Mouse (Mus musculus): ENCODE measurements around the gene Cdipt. TPM values are rescaled to one million over a fixed set of nuclear protein-coding genes. Genes with fewer than 3 reads are reported as not detected.
A peak's percentile ranks its signal among the peaks of the same experiment; 100 is the strongest.

The Cdipt gene
- polyA plus RNA-seq, 1 experiment from 2014 or later: 89.1 TPM

DNA sequence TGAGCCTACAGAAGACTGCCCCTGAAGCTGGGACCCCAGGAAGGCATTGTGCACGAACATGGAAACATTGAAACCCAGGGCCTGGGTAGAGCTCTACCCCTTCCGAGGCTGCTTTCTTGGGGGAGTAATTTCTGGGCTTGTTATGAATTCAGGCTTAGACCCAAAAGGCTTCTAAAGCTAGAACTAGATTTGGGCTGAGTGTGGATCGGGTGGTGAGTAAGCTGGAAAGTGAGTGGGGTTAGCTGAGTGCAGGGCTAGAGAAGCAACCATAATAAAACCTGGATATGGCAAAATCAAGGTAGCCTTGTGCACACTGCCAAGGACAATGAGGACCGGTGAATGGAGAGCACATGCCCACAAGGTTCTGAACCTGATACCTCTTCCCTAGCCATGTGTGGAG is 13.7 kb upstream of the Cdipt start:
- Histone ChIP-seq H3K27me3 (ENCODE audit: control insufficient read depth, insufficient read depth, low read length) (peaks cover 20% of the 10 kb centered on the region), H3K4me1 (ENCODE audit: control insufficient read depth, insufficient read depth, low read length) (no peaks in the 10 kb centered on the region), H3K9me3 (ENCODE audit: control insufficient read depth, low read length) (no peaks in the 10 kb centered on the region), H3K27ac (ENCODE audit: low read depth, low read length) (no peak overlapping the region), H3K36me3 (ENCODE audit: control insufficient read depth, insufficient read depth, low read length) (no peaks in the 10 kb centered on the region), H3K4me3 (ENCODE audit: low read length) (no peak overlapping the region), H3K9ac (ENCODE audit: low read depth, low read length) (no peak overlapping the region), H3K4me2 (replicated peaks; ENCODE audit: low read depth, low read length) (no peak overlapping the region)
- 87% methylated on average over 4 of the region's 4 CpGs for WGBS
- no peak for ATAC-seq (ENCODE audit: low FRiP score, low TSS enrichment)

DNA sequence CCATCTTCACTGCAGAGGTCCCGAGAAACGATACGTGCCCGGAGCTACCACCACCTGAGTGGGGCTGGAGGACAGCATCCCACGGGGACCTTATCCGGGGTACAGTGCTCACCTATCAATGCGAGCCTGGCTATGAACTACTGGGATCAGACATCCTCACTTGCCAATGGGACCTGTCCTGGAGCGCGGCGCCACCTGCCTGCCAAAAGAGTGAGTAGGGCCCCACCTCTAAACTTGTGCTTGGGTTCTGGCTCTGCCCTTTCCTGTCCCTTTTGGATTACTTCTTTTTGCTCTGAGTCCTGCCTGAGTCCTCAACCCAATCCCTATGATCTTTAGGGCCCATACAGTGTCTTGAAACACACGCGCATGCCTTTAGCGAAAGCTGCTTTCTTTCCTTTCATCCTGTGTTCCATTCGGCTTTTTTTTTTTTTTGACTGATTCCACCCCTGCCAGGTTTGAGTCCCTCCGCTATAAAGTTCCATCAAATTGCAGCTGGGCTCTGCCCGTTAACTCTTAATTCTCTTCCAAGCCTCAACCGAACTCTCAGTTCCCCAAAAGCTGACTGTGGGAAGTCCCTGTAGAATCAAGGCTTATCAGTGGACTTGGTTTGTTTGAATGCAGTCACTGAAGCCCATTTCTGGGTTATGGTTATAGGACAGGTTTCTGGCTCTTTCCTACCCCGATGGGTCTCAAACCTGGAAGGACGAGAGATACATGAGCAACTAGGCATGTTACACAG is 12.0 kb upstream of the Cdipt start:
- Histone ChIP-seq H3K36me3 (ENCODE audit: control insufficient read depth, insufficient read depth, low read length) (no peaks in the 10 kb centered on the region), H3K27me3 (ENCODE audit: control insufficient read depth, insufficient read depth, low read length) (peaks cover 20% of the 10 kb centered on the region), H3K4me3 (ENCODE audit: low read length) (no peak overlapping the region), H3K27ac (ENCODE audit: low read depth, low read length) (no peak overlapping the region), H3K9me3 (ENCODE audit: control insufficient read depth, low read length) (no peaks in the 10 kb centered on the region), H3K4me2 (replicated peaks; ENCODE audit: low read depth, low read length) (peak overlapping the region; percentile 4; the same call in 1 of the 2 replicates), H3K9ac (ENCODE audit: low read depth, low read length) (no peak overlapping the region), H3K4me1 (ENCODE audit: control insufficient read depth, insufficient read depth, low read length) (no peaks in the 10 kb centered on the region)
- 26% methylated on average over 19 of the region's 19 CpGs for WGBS
- peak; percentile 35; the same call in 1 of the 2 replicates for ATAC-seq (ENCODE audit: low FRiP score, low TSS enrichment)

DNA sequence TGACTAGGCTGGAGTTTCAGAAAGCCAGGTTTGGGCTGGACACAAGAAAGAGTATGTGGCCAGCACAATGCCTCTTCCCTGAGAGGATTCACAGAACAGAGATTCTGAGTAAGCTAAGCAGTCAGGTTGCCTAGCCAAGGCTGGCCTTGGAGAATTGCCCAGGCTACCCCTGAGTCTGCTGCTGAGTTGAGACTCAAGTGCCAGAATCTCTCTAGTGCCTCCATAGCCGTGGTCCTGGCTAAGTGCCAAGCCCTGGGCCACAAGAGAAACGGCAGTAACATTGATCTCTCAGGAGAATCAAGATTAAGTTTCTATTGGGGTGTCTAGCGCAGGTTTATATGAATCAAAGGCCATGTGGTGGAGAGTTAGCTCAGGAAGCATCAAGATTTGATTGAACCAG is 10.1 kb upstream of the Cdipt start:
- H3K4me2 ChIP-seq (replicated peaks; ENCODE audit: low read depth, low read length): no peak overlapping the region
- H3K4me3 ChIP-seq (ENCODE audit: low read length): no peak overlapping the region
- no peaks in the 10 kb centered on the region for H3K36me3 ChIP-seq (ENCODE audit: control insufficient read depth, insufficient read depth, low read length)
- H3K9ac ChIP-seq (ENCODE audit: low read depth, low read length): no peak overlapping the region
- WGBS: 70% methylated on average over 3 of the region's 3 CpGs
- H3K9me3 ChIP-seq (ENCODE audit: control insufficient read depth, low read length): no peaks in the 10 kb centered on the region
- peaks cover 20% of the 10 kb centered on the region for H3K27me3 ChIP-seq (ENCODE audit: control insufficient read depth, insufficient read depth, low read length)
- H3K27ac ChIP-seq (ENCODE audit: low read depth, low read length): no peak overlapping the region
- H3K4me1 ChIP-seq (ENCODE audit: control insufficient read depth, insufficient read depth, low read length): no peaks in the 10 kb centered on the region
- ATAC-seq (ENCODE audit: low FRiP score, low TSS enrichment): no peak

DNA sequence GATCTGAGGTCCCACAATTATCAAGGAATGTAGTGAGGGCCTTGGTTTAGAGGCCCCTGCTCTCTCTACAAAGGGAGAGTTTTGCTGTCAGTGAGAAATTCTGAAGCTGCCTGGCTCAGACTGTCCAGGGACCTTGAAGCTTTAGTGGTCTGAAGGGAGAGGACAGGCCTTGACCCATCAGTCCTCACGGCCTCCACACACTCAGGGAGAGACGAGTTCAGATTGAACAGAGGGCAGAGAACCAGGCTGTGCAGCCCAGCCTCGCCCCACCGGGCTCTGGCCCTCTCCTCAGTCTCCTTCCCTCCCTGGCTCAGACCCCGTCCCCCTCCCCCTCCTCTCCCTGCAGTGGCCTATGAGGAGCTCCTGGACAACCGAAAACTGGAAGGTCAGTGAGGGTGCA is 8.4 kb upstream of the Cdipt start:
- Histone ChIP-seq H3K36me3 (ENCODE audit: control insufficient read depth, insufficient read depth, low read length) (no peaks in the 10 kb centered on the region), H3K27me3 (ENCODE audit: control insufficient read depth, insufficient read depth, low read length) (peaks cover 19% of the 10 kb centered on the region), H3K27ac (ENCODE audit: low read depth, low read length) (no peak overlapping the region), H3K9me3 (ENCODE audit: control insufficient read depth, low read length) (no peaks in the 10 kb centered on the region), H3K4me1 (ENCODE audit: control insufficient read depth, insufficient read depth, low read length) (no peaks in the 10 kb centered on the region), H3K4me3 (ENCODE audit: low read length) (no peak overlapping the region), H3K4me2 (replicated peaks; ENCODE audit: low read depth, low read length) (no peak overlapping the region), H3K9ac (ENCODE audit: low read depth, low read length) (no peak overlapping the region)
- 64% methylated on average over 6 of the region's 6 CpGs for WGBS
- ATAC-seq (ENCODE audit: low FRiP score, low TSS enrichment): no peak

DNA sequence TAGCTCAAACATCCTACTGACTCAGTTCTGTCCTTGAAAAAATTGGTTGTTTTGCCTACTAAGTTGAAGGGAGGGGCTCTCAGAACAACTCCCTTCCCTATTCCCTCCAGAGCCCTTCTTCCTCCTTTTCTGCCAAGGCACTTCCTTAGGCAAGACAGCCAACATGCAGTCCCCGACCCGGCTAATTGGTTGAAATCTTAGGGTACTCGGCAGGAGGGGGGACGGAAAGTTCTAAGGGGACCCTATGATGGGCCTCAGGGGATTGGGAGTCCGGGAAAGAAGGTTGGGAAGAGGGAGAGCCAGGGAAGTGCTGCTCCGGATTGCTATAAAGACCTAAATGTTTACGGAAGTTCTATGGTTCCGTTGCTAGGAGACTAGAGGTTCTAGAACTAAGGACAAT is 221 bp upstream of the Cdipt start:
- ATAC-seq (ENCODE audit: low FRiP score, low TSS enrichment): peak; percentile 30; the same call in 1 of the 2 replicates
- Histone ChIP-seq H3K4me3 (ENCODE audit: low read length) (peak overlapping the region; percentile 100), H3K27me3 (ENCODE audit: control insufficient read depth, insufficient read depth, low read length) (no peaks in the 10 kb centered on the region), H3K9ac (ENCODE audit: low read depth, low read length) (peak overlapping the region; percentile 42), H3K4me1 (ENCODE audit: control insufficient read depth, insufficient read depth, low read length) (peaks cover 4% of the 10 kb centered on the region; the same call in 1 of the 2 replicates), H3K36me3 (ENCODE audit: control insufficient read depth, insufficient read depth, low read length) (peaks cover 27% of the 10 kb centered on the region), H3K27ac (ENCODE audit: low read depth, low read length) (peak overlapping the region; percentile 97), H3K4me2 (replicated peaks; ENCODE audit: low read depth, low read length) (peak overlapping the region; percentile 58), H3K9me3 (ENCODE audit: control insufficient read depth, low read length) (no peaks in the 10 kb centered on the region)
- WGBS: 14% methylated on average over 8 of the region's 8 CpGs

DNA sequence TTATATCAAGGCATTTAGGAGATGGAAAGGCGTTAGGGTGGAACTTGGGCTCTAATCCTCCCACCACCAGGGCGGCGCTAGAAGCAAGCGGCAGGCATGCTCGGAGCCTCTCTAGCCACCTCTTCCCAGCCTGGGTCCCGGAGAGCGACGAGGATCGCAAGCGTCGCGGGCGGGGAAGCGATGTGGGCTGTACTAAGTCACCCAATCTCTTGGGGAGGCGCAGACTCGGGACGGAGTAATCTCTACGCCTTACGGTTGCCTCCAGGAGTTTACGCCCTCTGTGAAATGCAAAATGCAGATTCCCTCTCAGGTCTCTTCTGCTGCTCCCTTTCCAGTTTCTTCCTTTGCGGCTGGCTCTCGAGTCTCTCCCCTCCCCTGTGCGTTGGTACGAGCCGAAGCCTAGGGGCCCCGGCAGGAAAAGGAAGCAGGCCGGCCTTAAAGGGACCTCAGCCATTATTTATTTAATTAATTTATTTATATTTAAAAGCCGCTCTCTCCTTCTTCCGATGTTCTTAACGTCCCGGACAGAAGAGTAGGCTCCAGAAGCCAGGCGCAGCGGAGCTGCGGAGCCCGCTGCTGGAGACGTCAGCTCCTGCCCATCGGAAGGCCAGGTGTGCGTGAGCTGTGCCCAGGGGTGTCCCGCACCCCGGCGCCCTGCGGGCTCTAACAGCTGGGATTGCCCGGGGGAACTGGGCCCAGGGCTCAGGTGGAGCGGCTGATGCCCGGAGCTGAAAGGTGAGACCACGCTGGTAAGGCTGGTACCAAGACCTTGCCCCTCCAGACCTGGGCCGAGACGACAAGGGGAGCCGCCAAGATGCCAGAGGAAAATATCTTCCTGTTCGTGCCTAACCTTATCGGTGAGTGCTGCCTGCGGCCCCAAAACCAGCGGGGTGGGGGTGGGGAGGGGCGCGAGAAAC is 494 bp downstream of the Cdipt start, which contains the start of gene Cdiptos:
Gene Cdiptos (minus strand): TSS at position 149 of the 917 bp plus-strand sequence.
- Histone ChIP-seq H3K36me3 (ENCODE audit: control insufficient read depth, insufficient read depth, low read length) (peaks cover 30% of the 10 kb centered on the region), H3K27me3 (ENCODE audit: control insufficient read depth, insufficient read depth, low read length) (no peaks in the 10 kb centered on the region), H3K9ac (ENCODE audit: low read depth, low read length) (peak within 1 kb of the TSS; percentile 99), H3K27ac (ENCODE audit: low read depth, low read length) (peak within 1 kb of the TSS; percentile 97), H3K4me1 (ENCODE audit: control insufficient read depth, insufficient read depth, low read length) (peaks cover 4% of the 10 kb centered on the region; the same call in 1 of the 2 replicates), H3K9me3 (ENCODE audit: control insufficient read depth, low read length) (no peaks in the 10 kb centered on the region), H3K4me2 (replicated peaks; ENCODE audit: low read depth, low read length) (peak within 1 kb of the TSS; percentile 58), H3K4me3 (ENCODE audit: low read length) (peak within 1 kb of the TSS; percentile 100)
- peak; percentile 96 for ATAC-seq (ENCODE audit: low FRiP score, low TSS enrichment)
- under 1% methylated on average over 55 of the region's 55 CpGs for WGBS

DNA sequence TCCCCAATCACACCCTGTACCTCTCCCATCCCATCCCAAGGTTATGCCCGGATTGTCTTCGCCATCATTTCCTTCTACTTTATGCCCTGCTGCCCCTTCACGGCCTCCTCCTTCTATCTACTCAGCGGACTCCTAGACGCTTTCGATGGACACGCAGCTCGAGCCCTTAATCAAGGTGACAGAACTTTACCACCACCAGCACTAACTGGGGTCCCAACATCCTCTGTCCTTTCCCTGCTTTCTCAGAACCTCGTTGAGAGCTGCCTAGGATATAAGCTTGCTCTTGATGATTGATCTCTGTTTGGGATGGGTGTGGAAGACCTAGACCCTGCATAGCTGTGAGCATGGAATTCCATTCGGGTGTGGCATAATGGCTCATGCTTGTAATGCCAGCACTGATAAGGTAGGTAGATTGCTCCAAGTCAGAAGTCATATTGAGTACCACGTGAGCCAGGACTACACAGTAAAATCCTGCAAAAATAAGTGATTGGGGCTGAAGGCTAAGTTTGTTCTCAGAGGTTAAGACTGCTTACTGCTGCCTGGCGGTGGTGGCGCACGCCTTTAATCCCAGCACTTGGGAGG is 1.3 kb downstream of the Cdipt start:
- H3K9me3 ChIP-seq (ENCODE audit: control insufficient read depth, low read length): no peaks in the 10 kb centered on the region
- H3K27ac ChIP-seq (ENCODE audit: low read depth, low read length): peak overlapping the region; percentile 97; the same call in 1 of the 2 replicates
- 26% methylated on average over 14 of the region's 14 CpGs for WGBS
- peaks cover 4% of the 10 kb centered on the region; the same call in 1 of the 2 replicates for H3K4me1 ChIP-seq (ENCODE audit: control insufficient read depth, insufficient read depth, low read length)
- peak overlapping the region; percentile 100 for H3K4me3 ChIP-seq (ENCODE audit: low read length)
- no peak for ATAC-seq (ENCODE audit: low FRiP score, low TSS enrichment)
- H3K4me2 ChIP-seq (replicated peaks; ENCODE audit: low read depth, low read length): peak overlapping the region; percentile 58
- peaks cover 30% of the 10 kb centered on the region for H3K36me3 ChIP-seq (ENCODE audit: control insufficient read depth, insufficient read depth, low read length)
- H3K9ac ChIP-seq (ENCODE audit: low read depth, low read length): peak overlapping the region; percentile 99
- no peaks in the 10 kb centered on the region for H3K27me3 ChIP-seq (ENCODE audit: control insufficient read depth, insufficient read depth, low read length)

DNA sequence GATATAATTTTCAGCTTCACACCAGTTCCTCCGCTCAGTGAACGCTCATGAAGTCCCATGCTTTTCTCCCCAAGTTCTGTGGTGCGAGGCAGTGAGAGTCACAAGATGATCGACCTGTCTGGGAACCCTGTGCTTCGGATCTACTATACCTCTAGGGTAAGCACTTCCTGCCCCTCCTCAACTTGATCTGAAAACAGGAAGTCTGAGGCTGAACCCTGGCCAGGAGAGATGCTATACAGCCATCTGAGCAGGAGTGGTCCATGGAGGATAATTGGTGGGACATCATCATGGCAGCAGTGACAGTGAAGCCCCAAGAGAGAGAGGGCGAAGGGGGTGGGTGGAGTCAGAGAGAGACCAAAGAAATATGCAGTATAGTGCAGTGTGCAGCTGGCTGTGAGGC is 3.1 kb downstream of the Cdipt start:
- H3K4me3 ChIP-seq (ENCODE audit: low read length): no peak overlapping the region
- WGBS: 87% methylated on average over 6 of the region's 6 CpGs
- H3K27ac ChIP-seq (ENCODE audit: low read depth, low read length): no peak overlapping the region
- H3K27me3 ChIP-seq (ENCODE audit: control insufficient read depth, insufficient read depth, low read length): no peaks in the 10 kb centered on the region
- peaks cover 30% of the 10 kb centered on the region for H3K36me3 ChIP-seq (ENCODE audit: control insufficient read depth, insufficient read depth, low read length)
- no peak for ATAC-seq (ENCODE audit: low FRiP score, low TSS enrichment)
- no peaks in the 10 kb centered on the region for H3K9me3 ChIP-seq (ENCODE audit: control insufficient read depth, low read length)
- H3K4me2 ChIP-seq (replicated peaks; ENCODE audit: low read depth, low read length): no peak overlapping the region
- no peak overlapping the region for H3K9ac ChIP-seq (ENCODE audit: low read depth, low read length)
- H3K4me1 ChIP-seq (ENCODE audit: control insufficient read depth, insufficient read depth, low read length): peaks cover 4% of the 10 kb centered on the region; the same call in 1 of the 2 replicates
